In genomic region chr13:36726551-36726950, GRCm38 (mm10) we compare ENCODE assay signal across 8 mouse cellular contexts. TPM values are rescaled to one million over a fixed set of nuclear protein-coding genes. Genes with fewer than 3 reads are reported as not detected.
A peak's percentile ranks its signal among the peaks of the same experiment; 100 is the strongest.
DNase-seq lines count a peak whose midpoint lies in the region; ATAC-seq and TF ChIP-seq lines count a peak whose summit lies in the region.

No protein-coding gene starts in this region.

- H3K27ac ChIP-seq in heart, embryonic 12.5 days (ENCODE audit: poor library complexity, severe bottlenecking): no peak overlapping the region
- peak overlapping the region; percentile 97 for H3K27ac ChIP-seq in hindbrain, embryonic 13.5 days
- H3K27ac ChIP-seq in midbrain, embryonic 13.5 days: peak overlapping the region; percentile 98

- 1% methylated on average over 24 of the region's 24 CpGs for WGBS in heart, embryonic 12.5 days
- WGBS in hindbrain, embryonic 13.5 days: 1% methylated on average over 24 of the region's 24 CpGs
- under 1% methylated on average over 24 of the region's 24 CpGs for WGBS in midbrain, embryonic 13.5 days

- H3K9me3 ChIP-seq in heart, embryonic 12.5 days (replicated peaks): no peaks in the 10 kb centered on the region
- H3K9me3 ChIP-seq in E14TG2a.4 (ENCODE audit: low read length): no peaks in the 10 kb centered on the region; the same call in 1 of the 2 replicates
- no peaks in the 10 kb centered on the region for H3K9me3 ChIP-seq in hindbrain, embryonic 13.5 days
- H3K9me3 ChIP-seq in midbrain, embryonic 13.5 days: no peaks in the 10 kb centered on the region

- H3K4me2 ChIP-seq in heart, embryonic 12.5 days: peak overlapping the region; percentile 73
- peak overlapping the region; percentile 67 for H3K4me2 ChIP-seq in hindbrain, embryonic 13.5 days
- peak overlapping the region; percentile 73 for H3K4me2 ChIP-seq in midbrain, embryonic 13.5 days (replicated peaks)

- no peak overlapping the region for H3K9ac ChIP-seq in heart, embryonic 12.5 days
- H3K9ac ChIP-seq in hindbrain, embryonic 13.5 days: peak overlapping the region; percentile 85
- peak overlapping the region; percentile 82 for H3K9ac ChIP-seq in midbrain, embryonic 13.5 days (replicated peaks)

- no peak for TF ChIP-seq CTCF in E14TG2a.4 (conservative IDR thresholded peaks at IDR 0.05; ENCODE audit: low read length)

- H3K4me1 ChIP-seq in heart, embryonic 12.5 days (replicated peaks): peaks cover 27% of the 10 kb centered on the region
- peaks cover 49% of the 10 kb centered on the region for H3K4me1 ChIP-seq in E14TG2a.4 (replicated peaks; ENCODE audit: low read depth, low read length)
- H3K4me1 ChIP-seq in hindbrain, embryonic 13.5 days (replicated peaks): peaks cover 59% of the 10 kb centered on the region
- peaks cover 63% of the 10 kb centered on the region for H3K4me1 ChIP-seq in midbrain, embryonic 13.5 days (replicated peaks)

- ATAC-seq in heart, embryonic 12.5 days (ENCODE audit: insufficient number of reproducible peaks, low FRiP score): no peak
- peak; percentile 0; the same call in 1 of the 2 replicates for ATAC-seq in hindbrain, embryonic 13.5 days (ENCODE audit: low FRiP score)
- no peak for ATAC-seq in midbrain, embryonic 13.5 days
- ATAC-seq in erythroblast, adult 5-6 weeks (replicated peaks; ENCODE audit: low FRiP score, poor library complexity, severe bottlenecking): no peak

- no peak for DNase-seq in heart, adult 8-10 months (ENCODE audit: low spot score)
- peak; percentile 77 to 78 for DNase-seq in cerebellum, postnatal 14 days
- DNase-seq in urinary bladder, postnatal 25 days (ENCODE audit: low spot score): no peak

- H3K4me3 ChIP-seq in heart, embryonic 12.5 days: peak overlapping the region; percentile 43
- peak overlapping the region; percentile 69 for H3K4me3 ChIP-seq in E14TG2a.4 (replicated peaks; ENCODE audit: low read length)
- H3K4me3 ChIP-seq in hindbrain, embryonic 13.5 days: peak overlapping the region; percentile 52
- peak overlapping the region; percentile 60 for H3K4me3 ChIP-seq in midbrain, embryonic 13.5 days (replicated peaks)

- no peaks in the 10 kb centered on the region for H3K36me3 ChIP-seq in heart, embryonic 12.5 days
- no peaks in the 10 kb centered on the region for H3K36me3 ChIP-seq in E14TG2a.4 (ENCODE audit: insufficient read depth, low read length)
- no peaks in the 10 kb centered on the region for H3K36me3 ChIP-seq in hindbrain, embryonic 13.5 days
- no peaks in the 10 kb centered on the region for H3K36me3 ChIP-seq in midbrain, embryonic 13.5 days

- peaks cover 84% of the 10 kb centered on the region for H3K27me3 ChIP-seq in heart, embryonic 12.5 days (replicated peaks)
- peaks cover 96% of the 10 kb centered on the region for H3K27me3 ChIP-seq in E14TG2a.4 (ENCODE audit: insufficient read depth, low read length)
- H3K27me3 ChIP-seq in hindbrain, embryonic 13.5 days: peaks cover 83% of the 10 kb centered on the region
- peaks cover 81% of the 10 kb centered on the region for H3K27me3 ChIP-seq in midbrain, embryonic 13.5 days

RNA-seq across cellular contexts. Expression of gene Nrn1, which starts 8.4 kb away (rescaled TPM):
- polyA plus RNA-seq in heart, embryonic 12.5 days (2016; fragmentation: Nextera tagmentation; extraction: Ambion mirVana): 3.4 and 5.0 TPM in 2 replicates
- 1 to 10 TPM; 3.6 to 5.1 (median 4.2) TPM for total RNA-seq in heart, adult 8-10 months (2022)
- 60.6 and 62.8 TPM in 2 replicates for polyA plus RNA-seq in hindbrain, embryonic 13.5 days (2015; fragmentation: Nextera tagmentation; extraction: Ambion mirVana)
- polyA plus RNA-seq in midbrain, embryonic 13.5 days (2015; fragmentation: Nextera tagmentation; extraction: Ambion mirVana): 76.3 and 79.8 TPM in 2 replicates
- total RNA-seq in erythroblast, adult 5-6 weeks (2015; ENCODE audit: low replicate concordance): not detected in 2 replicates
- not detected in 2 replicates for total RNA-seq in erythroblast, adult 5-6 weeks (2017; ENCODE audit: low replicate concordance)

Comparison
In these comparisons a context has a peak if more than half of its experiments do, and no peak if none do; other contexts are left out.
1. DNase-seq: peak in cerebellum, postnatal 14 days (2 of 2); none in heart, adult 8-10 months (single experiment) and urinary bladder, postnatal 25 days (single experiment).
2. RNA of gene Nrn1, which starts 8.4 kb away (polyA plus RNA-seq): 76.3 to 79.8 TPM in midbrain, embryonic 13.5 days and 60.6 to 62.8 TPM in hindbrain, embryonic 13.5 days; 3.4 to 5.0 TPM in heart, embryonic 12.5 days; every median in the first group is over 10 times any median in the second.
3. Peak in every context shown above with its lines, with median percentiles within 50 percentile points of each other: H3K4me2 ChIP-seq and H3K4me3 ChIP-seq.